Mouse (Mus musculus): Measurements from ENCODE around the gene Tmem208. TPM values are rescaled to one million over a fixed set of nuclear protein-coding genes. Genes with fewer than 3 reads are reported as not detected.

Tmem208 gene
- total RNA-seq, 2 experiments from 2014 or later: 40.7 to 45.2 TPM

Small RNAs within 50 kb of the gene (microRNA-seq; reads per million reads assigned to microRNA genes)
- gene Gm27320: 0 reads per million in 2 experiments
- gene Mir328: 10,246 to 11,644 reads per million in 2 experiments

Other genes starting within 250 kb of the Tmem208 start
- not detected for gene Ces3b, start 242.6 kb upstream of the Tmem208 start, total RNA-seq (2021)
- not detected for gene Ces4a, start 194.6 kb upstream of the Tmem208 start, total RNA-seq (2021)
- 10 to 100 TPM; 22.0 to 22.1 TPM for gene Cbfb, start 155.7 kb upstream of the Tmem208 start, total RNA-seq (2021)
- 10 to 100 TPM; 35.4 to 36.4 TPM for gene D230025D16Rik, start 101.2 kb upstream of the Tmem208 start, total RNA-seq (2021)
- 1 to 10 TPM; 4.0 to 4.4 TPM for gene B3gnt9, start 71.2 kb upstream of the Tmem208 start, total RNA-seq (2021)
- gene Tradd, start 61.7 kb upstream of the Tmem208 start, total RNA-seq (2021): 10 to 100 TPM in 1 of 2 experiments, 1 to 10 TPM in 1; 4.6 to 10.9 TPM
- under 1 TPM; 0.69 to 0.94 TPM for gene Fbxl8, start 61.7 kb upstream of the Tmem208 start, total RNA-seq (2021)
- 1 to 10 TPM; 4.1 to 5.0 TPM for gene Hsf4, start 56.6 kb upstream of the Tmem208 start, total RNA-seq (2021)
- gene Nol3, start 50.2 kb upstream of the Tmem208 start, total RNA-seq (2021): 1 to 10 TPM; 6.8 to 7.8 TPM
- 10 to 100 TPM; 21.7 to 24.4 TPM for gene 4931428F04Rik, start 36.5 kb upstream of the Tmem208 start, total RNA-seq (2021)
- 1 to 10 TPM in 1 of 2 experiments, under 1 TPM in 1; 0.98 to 1.3 TPM for gene Exoc3l, start 30.3 kb upstream of the Tmem208 start, total RNA-seq (2021)
- gene E2f4, start 28.7 kb upstream of the Tmem208 start, total RNA-seq (2021): 10 to 100 TPM; 31.4 to 34.7 TPM
- gene Elmo3, start 20.8 kb upstream of the Tmem208 start, total RNA-seq (2021): under 1 TPM; 0.61 to 0.64 TPM
- gene Lrrc29, start 76 bp upstream of the Tmem208 start, total RNA-seq (2021): 1 to 10 TPM; 4.0 to 9.2 TPM
- gene Fhod1, start 21.6 kb downstream of the Tmem208 start, total RNA-seq (2021): 1 to 10 TPM; 1.7 to 2.8 TPM
- 10 to 100 TPM; 12.5 to 13.4 TPM for gene Slc9a5, start 22.5 kb downstream of the Tmem208 start, total RNA-seq (2021)
- 1 to 10 TPM in 1 of 2 experiments, under 1 TPM in 1; 0.49 to 1.1 TPM for gene Plekhg4, start 46.9 kb downstream of the Tmem208 start, total RNA-seq (2021)
- not detected for gene Kctd19, start 87.1 kb downstream of the Tmem208 start, total RNA-seq (2021)
- gene Lrrc36, start 87.2 kb downstream of the Tmem208 start, total RNA-seq (2021): under 1 TPM; 0.34 to 0.59 TPM
- gene Tppp3, start 145.2 kb downstream of the Tmem208 start, total RNA-seq (2021): 10 to 100 TPM; 26.7 to 33.7 TPM
- gene Zdhhc1, start 170.5 kb downstream of the Tmem208 start, total RNA-seq (2021): 10 to 100 TPM; 27.6 to 34.0 TPM
- gene Hsd11b2, start 192.4 kb downstream of the Tmem208 start, total RNA-seq (2021): under 1 TPM in 1 of 2 experiments, not detected in 1; 0.15 TPM
- 100 to 1,000 TPM; 293 to 332 TPM for gene Atp6v0d1, start 239.7 kb downstream of the Tmem208 start, total RNA-seq (2021)

Data from layer of hippocampus, postnatal 25 days (tissue).